Mouse (Mus musculus) adipocyte (in vitro differentiated cells): ENCODE results near the gene Tmem52b.
A peak's percentile ranks its signal among the peaks of the same experiment; 100 is the strongest.
"Not testable (repeated sequence)": the region's sequence is repeated elsewhere in the genome, so short reads cannot be mapped to it uniquely, and the experiment has no call there.

Experiments used
- DNase-seq: peaks from one replicate; pipeline ENCODE4 v3.0.0-alpha.2; 2016; ENCODE audit warnings: low spot score

Tmem52b gene

GRCm38 (mm10) chr6:129512367-129512766 is at the start of gene Tmem52b:
Gene Tmem52b, plus strand, starts transcription at chr6:129512555.
- DNase-seq: no peak

- no peak for DNase-seq
Observed at GRCm38 (mm10) chr6:129471386-129471785, 41.0 kb upstream of the Tmem52b start.

- DNase-seq: no peak
Observed at GRCm38 (mm10) chr6:129472627-129473026, 39.7 kb upstream of the Tmem52b start.

- DNase-seq: peak; percentile 31
Observed at GRCm38 (mm10) chr6:129476404-129477126, 35.8 kb upstream of the Tmem52b start.

- DNase-seq: no peak
Observed at GRCm38 (mm10) chr6:129480089-129480958, 32.0 kb upstream of the Tmem52b start.

- no peak for DNase-seq
Observed at GRCm38 (mm10) chr6:129494924-129495323, 17.4 kb upstream of the Tmem52b start.

GRCm38 (mm10) chr6:129497345-129498218 is 14.8 kb upstream of the Tmem52b start:
- no peak for DNase-seq

- not testable (repeated sequence) for DNase-seq
Observed at GRCm38 (mm10) chr6:129499516-129499915, 12.8 kb upstream of the Tmem52b start.

GRCm38 (mm10) chr6:129503471-129503870 is 8.9 kb upstream of the Tmem52b start:
- DNase-seq: no peak

- DNase-seq: peak; percentile 76
Observed at GRCm38 (mm10) chr6:129507024-129507423, 5.3 kb upstream of the Tmem52b start, which contains the start of gene Olr1. Gene Olr1, minus strand, starts transcription at chr6:129507165.

GRCm38 (mm10) chr6:129510120-129510911 is 2.0 kb upstream of the Tmem52b start:
- no peak for DNase-seq

- DNase-seq: no peak
Observed at GRCm38 (mm10) chr6:129512868-129513267, 513 bp downstream of the Tmem52b start.

- peak; percentile 38 for DNase-seq
Observed at GRCm38 (mm10) chr6:129513409-129513808, 1.1 kb downstream of the Tmem52b start.

GRCm38 (mm10) chr6:129514376-129514775 is 2.0 kb downstream of the Tmem52b start:
- no peak for DNase-seq

- no peak for DNase-seq
Observed at GRCm38 (mm10) chr6:129515068-129515467, 2.7 kb downstream of the Tmem52b start.

- no peak for DNase-seq
Observed at GRCm38 (mm10) chr6:129516388-129516787, 4.0 kb downstream of the Tmem52b start.

GRCm38 (mm10) chr6:129517752-129518408 is 5.5 kb downstream of the Tmem52b start:
- DNase-seq: peak; percentile 81

GRCm38 (mm10) chr6:129526069-129526468 is 13.7 kb downstream of the Tmem52b start:
- no peak for DNase-seq

- no peak for DNase-seq
Observed at GRCm38 (mm10) chr6:129527416-129527815, 15.1 kb downstream of the Tmem52b start.

GRCm38 (mm10) chr6:129529605-129530004 is 17.2 kb downstream of the Tmem52b start:
- no peak for DNase-seq

GRCm38 (mm10) chr6:129530261-129530660 is 17.9 kb downstream of the Tmem52b start:
- no peak for DNase-seq
